Mouse (Mus musculus) left cerebral cortex, postnatal 14 days (tissue): ENCODE results near the gene Asb16. TPM values are rescaled to one million over a fixed set of nuclear protein-coding genes. Genes with fewer than 3 reads are reported as not detected.

Experiments used
- DNase-seq, 2 experiments: peaks; one replicate each; pipeline ENCODE4 v3.0.0; 2021 to 2022; ENCODE audit warnings: low spot score in 2 of 2, mixed read lengths in 1 of 2
- intact Hi-C: fragments of 180-260 bp; cut with DNase I; formaldehyde crosslinking; loops from one replicate; pipeline ENCODE4 v1.15.1; 2025
- microRNA-seq, 2 experiments: library from miRNA; unstranded; fragments of <30 nt; microRNA quantifications; one replicate each; pipeline ENCODE4 v1.2.0; 2022
- total RNA-seq, 2 experiments: library from RNA; stranded (reverse); gene quantifications; 2 replicates each; pipeline ENCODE4 v1.2.3; 2021

Gene Asb16
- total RNA-seq, 2 experiments from 2014 or later: 0.59 to 0.72 TPM

DNA sequence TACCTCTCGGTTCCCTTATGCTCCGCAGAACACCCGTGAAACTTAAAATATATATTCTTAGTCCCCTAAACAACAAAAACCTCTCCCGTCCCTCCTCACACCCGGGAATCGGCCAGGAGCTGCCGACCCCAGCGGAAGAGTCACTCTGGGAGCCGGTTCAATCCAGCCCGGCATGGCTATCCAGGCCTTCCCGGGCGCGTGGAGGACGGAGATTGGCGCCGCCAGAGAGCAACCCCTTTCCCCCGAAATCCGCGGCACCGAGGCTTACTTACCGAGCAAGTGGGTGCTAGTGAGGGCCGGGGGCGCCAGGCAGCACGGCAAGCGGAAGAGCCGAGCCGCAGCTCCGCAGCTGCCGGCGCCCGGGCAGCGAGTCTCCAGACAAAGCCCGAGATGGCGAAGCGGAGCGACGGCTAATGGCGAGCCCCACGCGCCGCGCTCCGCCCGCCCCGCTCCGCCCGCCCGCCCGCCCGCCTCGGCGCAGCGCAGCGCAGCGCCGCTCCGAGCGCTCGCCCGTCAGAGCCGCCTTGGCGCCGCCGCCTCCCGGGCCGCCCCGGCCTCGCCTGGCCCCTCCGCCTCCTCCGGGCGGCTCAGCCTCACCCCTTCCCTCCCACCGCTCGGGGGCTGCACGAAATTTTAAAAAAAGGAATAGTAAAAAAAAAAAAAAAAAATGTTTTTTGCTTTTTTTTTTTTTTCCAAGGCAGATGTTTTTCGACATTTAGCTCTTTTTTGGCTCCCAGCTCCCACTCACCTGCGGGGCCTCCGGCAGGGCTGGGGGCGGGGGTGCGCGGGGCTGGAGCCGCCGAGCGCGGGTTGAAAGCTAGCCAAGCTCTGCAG is 50.2 kb downstream of the Asb16 start:
- intact Hi-C loops: loop anchor here (1.0 to 2.0 kb wide), 2 partner anchors 76 to 90 kb away; no protein-coding TSS in a partner anchor

DNA sequence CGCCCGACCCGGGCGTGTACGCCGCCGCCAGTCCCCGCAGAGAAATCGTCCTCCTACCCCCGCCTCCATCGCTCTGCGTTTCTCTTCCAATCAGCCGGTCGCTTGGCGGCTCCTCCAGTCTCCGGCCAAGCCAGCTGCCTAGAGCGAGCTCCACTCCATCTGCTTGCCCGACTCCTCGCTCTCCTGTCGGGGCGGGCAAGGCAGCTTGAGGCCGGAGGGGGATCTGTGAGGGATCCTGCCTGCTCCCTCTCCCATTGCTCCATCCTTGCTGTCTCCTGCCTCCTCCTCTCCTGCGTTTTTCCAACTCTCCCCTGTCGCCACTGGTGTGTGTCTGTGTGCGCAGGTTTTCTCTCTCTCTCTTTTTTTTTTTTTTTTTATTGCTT is 50.9 kb downstream of the Asb16 start, which contains the start of gene Ubtf:
Gene Ubtf, minus strand, starts transcription at position 333 of the 383 bp plus-strand sequence.
- intact Hi-C loops: loop anchor here (2.0 kb wide), 1 partner anchor 75 kb away; no protein-coding TSS in a partner anchor
- DNase-seq: peak; percentile 85 to 93

More for the DNA sequence above, 50.2 kb downstream of the Asb16 start:
- DNase-seq: peak in 1 of 2 experiments; percentile 58

DNA sequence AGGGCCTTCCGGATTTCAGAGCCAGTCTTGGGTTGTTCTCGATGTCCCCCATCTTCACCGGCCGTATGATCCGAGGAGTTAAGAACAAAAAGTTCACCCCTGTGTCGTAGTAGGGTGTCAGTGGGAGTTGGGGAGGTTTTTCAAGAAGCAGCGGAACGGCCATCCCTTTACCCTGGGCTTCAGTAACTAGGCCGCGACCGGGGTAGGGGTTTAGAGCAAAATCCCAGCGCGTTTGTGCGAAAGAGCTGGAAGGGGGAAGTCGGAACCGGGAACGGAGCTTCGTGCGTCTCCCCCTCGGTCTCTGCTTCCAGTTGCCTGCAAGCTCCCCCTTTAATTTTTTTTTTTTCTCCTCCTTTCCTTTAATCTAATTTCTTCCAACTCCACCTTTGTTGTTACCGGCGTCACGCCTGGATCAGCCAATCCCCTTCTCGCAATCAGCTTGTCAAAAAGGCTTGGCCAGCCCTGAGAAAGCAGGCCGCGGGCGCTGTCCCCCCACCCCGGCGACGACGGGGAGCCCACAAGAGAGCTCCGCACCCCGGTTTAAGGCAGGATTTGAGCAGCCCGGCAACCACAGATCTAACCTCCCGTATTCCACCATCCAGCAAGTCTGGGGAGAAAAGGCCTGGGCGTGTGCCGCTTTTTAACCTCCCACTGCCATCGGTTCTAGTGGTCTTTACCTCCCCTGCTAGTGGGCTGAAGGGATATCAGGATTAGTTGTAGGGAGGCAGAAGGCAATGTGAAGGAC is 51.6 kb downstream of the Asb16 start:
- intact Hi-C loops: loop anchor here (2.0 kb wide), 1 partner anchor 75 kb away; no protein-coding TSS in a partner anchor
- DNase-seq: peak; percentile 92 to 93

GRCm38 (mm10) chr11:102320686-102321005 is 52.1 kb downstream of the Asb16 start:
- peak; percentile 83 to 96 for DNase-seq
- intact Hi-C loops: no loop called here

DNA sequence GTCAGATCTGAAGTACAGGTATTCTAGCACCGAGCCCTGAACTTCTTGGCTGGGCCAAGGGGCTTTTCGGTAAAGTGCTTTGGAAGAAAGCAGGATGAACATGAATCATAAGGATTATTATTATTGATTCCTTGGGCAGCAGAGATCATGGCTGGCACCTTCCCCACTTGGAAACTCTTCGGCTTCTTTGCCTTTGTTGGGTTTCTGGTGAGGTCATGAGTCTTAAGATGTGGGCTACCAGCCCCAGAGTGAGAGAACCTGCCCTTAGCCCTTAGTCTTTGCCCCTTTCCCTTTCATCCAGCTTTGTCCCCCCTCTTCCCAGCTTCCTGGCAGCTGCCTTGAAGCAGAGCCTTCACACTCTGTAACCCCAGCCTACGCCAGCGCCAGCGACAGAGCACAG is 53.4 kb downstream of the Asb16 start:
- intact Hi-C loops: no loop called here
- no peak for DNase-seq

DNA sequence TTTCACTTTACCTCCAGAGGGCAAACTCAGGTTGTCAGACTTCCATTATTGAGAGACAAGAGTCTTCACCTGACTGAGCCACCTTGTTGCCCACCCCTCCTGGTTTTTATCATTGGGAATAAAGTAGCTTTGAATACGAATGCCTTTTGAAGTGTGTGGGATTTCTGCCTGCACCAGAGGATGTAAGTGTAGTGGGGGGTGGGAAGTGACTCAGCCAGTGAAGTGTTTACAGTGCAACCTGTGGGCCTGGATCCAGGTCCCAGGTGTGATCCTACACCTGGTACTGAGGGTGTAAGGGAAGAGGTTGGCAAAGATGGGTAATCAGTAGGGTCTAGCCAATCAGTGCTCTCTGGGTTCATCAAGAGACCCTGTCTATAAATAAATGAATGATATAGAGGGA is 55.0 kb downstream of the Asb16 start:
- intact Hi-C loops: no loop called here
- no peak for DNase-seq

- intact Hi-C loops: no loop called here
- DNase-seq: no peak
Measured at GRCm38 (mm10) chr11:102327250-102327649, 58.7 kb downstream of the Asb16 start.

- DNase-seq: no peak
- intact Hi-C loops: no loop called here
Measured at GRCm38 (mm10) chr11:102327839-102328238, 59.3 kb downstream of the Asb16 start.

Small RNAs within 50 kb of the gene (microRNA-seq; reads per million reads assigned to microRNA genes)
- 3.0 to 3.7 reads per million in 2 experiments for gene Mir8101

Other genes starting within 250 kb of the Asb16 start
- 10 to 100 TPM; 50.3 to 52.0 TPM for gene Mpp3, start 240.3 kb upstream of the Asb16 start, total RNA-seq
- gene Cd300lg, start 227.2 kb upstream of the Asb16 start, total RNA-seq: not detected
- gene Mpp2, start 180.2 kb upstream of the Asb16 start, total RNA-seq: 100 to 1,000 TPM; 152 to 155 TPM
- not detected for gene Ppy, start 167.4 kb upstream of the Asb16 start, total RNA-seq
- not detected for gene Pyy, start 160.9 kb upstream of the Asb16 start, total RNA-seq
- not detected for gene Nags, start 123.2 kb upstream of the Asb16 start, total RNA-seq
- 10 to 100 TPM; 27.0 to 30.3 TPM for gene Tmem101, start 112.3 kb upstream of the Asb16 start, total RNA-seq
- 10 to 100 TPM; 60.5 to 65.2 TPM for gene Lsm12, start 83.4 kb upstream of the Asb16 start, total RNA-seq
- gene G6pc3, start 79.1 kb upstream of the Asb16 start, total RNA-seq: 10 to 100 TPM; 45.5 to 49.1 TPM
- gene Hdac5, start 38.6 kb upstream of the Asb16 start, total RNA-seq: 100 to 1,000 TPM; 194 to 197 TPM
- gene BC030867, start 19.9 kb upstream of the Asb16 start, total RNA-seq: under 1 TPM; 0.46 to 0.63 TPM
- 10 to 100 TPM; 66.1 to 69.5 TPM for gene Tmub2, start 16.2 kb downstream of the Asb16 start, total RNA-seq
- gene Atxn7l3, start 27.9 kb downstream of the Asb16 start, total RNA-seq: 100 to 1,000 TPM; 180 to 196 TPM
- 100 to 1,000 TPM; 104 to 108 TPM for gene Ubtf, start 51.0 kb downstream of the Asb16 start, total RNA-seq
- gene Slc4a1, start 97.5 kb downstream of the Asb16 start, total RNA-seq: 1 to 10 TPM; 1.2 to 1.3 TPM
- 100 to 1,000 TPM; 399 to 416 TPM for gene Rundc3a, start 124.7 kb downstream of the Asb16 start, total RNA-seq
- gene Slc25a39, start 139.2 kb downstream of the Asb16 start, total RNA-seq: 10 to 100 TPM; 71.0 to 71.3 TPM
- 10 to 100 TPM; 74.3 to 78.5 TPM for gene Grn, start 161.6 kb downstream of the Asb16 start, total RNA-seq
- gene Fam171a2, start 178.9 kb downstream of the Asb16 start, total RNA-seq: 100 to 1,000 TPM in 1 of 2 experiments, 10 to 100 TPM in 1; 97.3 to 111 TPM
- gene Itga2b, start 201.4 kb downstream of the Asb16 start, total RNA-seq: 1 to 10 TPM; 2.0 to 3.6 TPM